Mouse (Mus musculus): ENCODE measurements around the gene Zfp109.

GRCm38 (mm10) chr7:24189571-24189944, 47.8 kb downstream of the Zfp109 start:
- no peak for TF ChIP-seq POLR2A (IDR thresholded peaks at IDR 0.05; ENCODE audit: borderline replicate concordance, extremely low read depth, insufficient read depth, insufficient read length, poor library complexity, severe bottlenecking)
- TF ChIP-seq CTCF (IDR thresholded peaks at IDR 0.05; ENCODE audit: borderline replicate concordance, extremely low read depth, insufficient read depth, insufficient read length) = no peak

Measured in brain, embryonic 14.5 days (tissue).